Mouse (Mus musculus): ENCODE results near the gene Gm2663.

DNA sequence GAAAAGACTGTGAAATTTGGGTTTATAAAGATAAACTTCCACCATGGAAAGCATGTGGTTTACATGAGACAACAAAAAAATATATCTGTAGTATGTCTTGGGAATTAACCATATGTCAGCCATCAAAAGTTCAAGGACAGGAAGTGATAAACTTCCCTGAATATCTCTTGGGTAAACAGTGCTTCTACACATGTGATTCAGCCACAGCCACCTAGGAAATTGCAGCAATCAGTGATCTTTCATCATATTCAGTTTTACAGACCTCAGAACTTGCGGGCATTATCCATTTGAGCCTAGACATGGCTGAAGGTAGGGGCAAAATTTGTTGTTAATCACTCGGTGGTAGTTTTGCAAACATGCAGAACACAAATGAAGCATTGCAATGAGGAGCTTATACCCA, 19.4 kb upstream of the Gm2663 start:
- TF ChIP-seq POLR2A (IDR thresholded peaks at IDR 0.05; ENCODE audit: borderline replicate concordance, low read depth, low read length) (no peak), CTCF (IDR thresholded peaks at IDR 0.05; ENCODE audit: low read depth, low read length) (no peak)

Measured in bone marrow macrophage, adult 2 months (primary cell).